Mouse (Mus musculus): ENCODE measurements around the gene Tes.
A peak's percentile ranks its signal among the peaks of the same experiment; 100 is the strongest.
"Not testable (repeated sequence)": the region's sequence is repeated elsewhere in the genome, so short reads cannot be mapped to it uniquely, and the experiment has no call there.

The Tes gene

GRCm38 (mm10) chr6:17064936-17065790 is at the start of gene Tes:
Gene Tes (plus strand): TSS chr6:17065149.
- DNase-seq (ENCODE audit: low read depth, low spot score), result peak; percentile 82

- DNase-seq (ENCODE audit: low read depth, low spot score), result no peak
Observed at GRCm38 (mm10) chr6:17025886-17026285, 39.1 kb upstream of the Tes start.

- peak; percentile 88 for DNase-seq (ENCODE audit: low read depth, low spot score)
Observed at GRCm38 (mm10) chr6:17027572-17027971, 37.4 kb upstream of the Tes start.

- DNase-seq (ENCODE audit: low read depth, low spot score), result peak; percentile 43
Observed at GRCm38 (mm10) chr6:17028809-17029208, 36.1 kb upstream of the Tes start.

GRCm38 (mm10) chr6:17032231-17032728 is 32.7 kb upstream of the Tes start:
- DNase-seq (ENCODE audit: low read depth, low spot score), result no peak

- no peak for DNase-seq (ENCODE audit: low read depth, low spot score)
Observed at GRCm38 (mm10) chr6:17034095-17034494, 30.9 kb upstream of the Tes start.

- DNase-seq (ENCODE audit: low read depth, low spot score), result no peak
Observed at GRCm38 (mm10) chr6:17035228-17035627, 29.7 kb upstream of the Tes start.

- DNase-seq (ENCODE audit: low read depth, low spot score), result peak; percentile 49
Observed at GRCm38 (mm10) chr6:17051432-17052025, 13.4 kb upstream of the Tes start.

- peak; percentile 91 for DNase-seq (ENCODE audit: low read depth, low spot score)
Observed at GRCm38 (mm10) chr6:17053028-17053660, 11.8 kb upstream of the Tes start.

GRCm38 (mm10) chr6:17054781-17055180 is 10.2 kb upstream of the Tes start:
- DNase-seq (ENCODE audit: low read depth, low spot score), result peak; percentile 62

- peak; percentile 92 for DNase-seq (ENCODE audit: low read depth, low spot score)
Observed at GRCm38 (mm10) chr6:17055659-17056058, 9.3 kb upstream of the Tes start.

- no peak for DNase-seq (ENCODE audit: low read depth, low spot score)
Observed at GRCm38 (mm10) chr6:17059501-17059900, 5.4 kb upstream of the Tes start.

- no peak for DNase-seq (ENCODE audit: low read depth, low spot score)
Observed at GRCm38 (mm10) chr6:17060154-17060553, 4.8 kb upstream of the Tes start.

GRCm38 (mm10) chr6:17061826-17062225 is 3.1 kb upstream of the Tes start:
- not testable (repeated sequence) for DNase-seq (ENCODE audit: low read depth, low spot score)

GRCm38 (mm10) chr6:17062366-17062765 is 2.6 kb upstream of the Tes start:
- DNase-seq (ENCODE audit: low read depth, low spot score), result peak; percentile 79

- peak; percentile 63 for DNase-seq (ENCODE audit: low read depth, low spot score)
Observed at GRCm38 (mm10) chr6:17065791-17066169, 831 bp downstream of the Tes start.

- DNase-seq (ENCODE audit: low read depth, low spot score), result no peak
Observed at GRCm38 (mm10) chr6:17066211-17066940, 1.4 kb downstream of the Tes start.

- DNase-seq (ENCODE audit: low read depth, low spot score), result peak; percentile 75
Observed at GRCm38 (mm10) chr6:17071899-17072298, 7.0 kb downstream of the Tes start.

- DNase-seq (ENCODE audit: low read depth, low spot score), result peak; percentile 69
Observed at GRCm38 (mm10) chr6:17072338-17072737, 7.4 kb downstream of the Tes start.

- DNase-seq (ENCODE audit: low read depth, low spot score), result peak; percentile 94
Observed at GRCm38 (mm10) chr6:17072763-17073484, 8.0 kb downstream of the Tes start.

GRCm38 (mm10) chr6:17077270-17077669 is 12.3 kb downstream of the Tes start:
- no peak for DNase-seq (ENCODE audit: low read depth, low spot score)
